Mouse (Mus musculus): ENCODE measurements at regions not wholly inside any gene's neighbourhood (a gene's known extent, or its start where the extent isn't known, plus 50 kb on each side); places are given as distances from the start of the nearest gene placed in this dataset.

DNA sequence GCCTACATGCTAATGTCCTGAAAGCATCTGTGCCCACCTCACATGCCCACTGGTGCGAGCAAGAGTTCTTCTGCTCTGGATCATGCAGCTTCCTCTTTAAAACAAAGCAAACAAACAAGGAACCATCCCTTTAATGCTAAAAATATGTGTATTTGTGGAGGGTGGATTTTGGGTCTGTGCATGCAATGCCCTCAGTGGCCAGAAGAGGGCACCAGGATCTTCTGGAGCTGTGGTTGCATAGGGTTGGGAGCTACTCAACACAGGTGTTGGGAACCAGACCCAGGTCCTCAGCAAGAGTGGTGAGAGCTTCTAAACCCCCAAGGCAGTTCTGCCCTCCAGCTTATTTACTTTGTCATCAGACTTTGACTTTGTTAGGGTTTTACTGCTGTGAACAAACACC, 201.3 kb downstream of the Matn1 start:
- Histone ChIP-seq H3K27ac (ENCODE audit: control insufficient read depth, insufficient read depth, low read depth, low read length, poor library complexity) (no peak overlapping the region), H3K4me3 (replicated peaks; ENCODE audit: control insufficient read depth, low read depth, low read length) (no peak overlapping the region), H3K4me1 (ENCODE audit: control insufficient read depth, insufficient read depth, low read length) (no peaks in the 10 kb centered on the region)
- 72% methylated on average over 1 of the region's 1 CpGs for WGBS
- TF ChIP-seq CTCF (IDR thresholded peaks at IDR 0.05; ENCODE audit: control insufficient read depth, insufficient read depth, low read length), result peak; percentile 64
- TF ChIP-seq POLR2A (IDR thresholded peaks at IDR 0.05; ENCODE audit: borderline replicate concordance, control insufficient read depth, low read depth, low read length), result no peak

- 69% methylated on average over 16 of the region's 16 CpGs for WGBS
- TF ChIP-seq POLR2A (IDR thresholded peaks at IDR 0.05; ENCODE audit: borderline replicate concordance, control insufficient read depth, low read depth, low read length), result no peak
- no peak for TF ChIP-seq CTCF (IDR thresholded peaks at IDR 0.05; ENCODE audit: control insufficient read depth, insufficient read depth, low read length)
- H3K4me1 ChIP-seq (ENCODE audit: control insufficient read depth, insufficient read depth, low read length), result no peaks in the 10 kb centered on the region
- no peak overlapping the region for H3K27ac ChIP-seq (ENCODE audit: control insufficient read depth, insufficient read depth, low read depth, low read length, poor library complexity)
- no peak overlapping the region for H3K4me3 ChIP-seq (replicated peaks; ENCODE audit: control insufficient read depth, low read depth, low read length)
Observed at GRCm38 (mm10) chr4:131148042-131148747, 204.0 kb downstream of the Matn1 start.

DNA sequence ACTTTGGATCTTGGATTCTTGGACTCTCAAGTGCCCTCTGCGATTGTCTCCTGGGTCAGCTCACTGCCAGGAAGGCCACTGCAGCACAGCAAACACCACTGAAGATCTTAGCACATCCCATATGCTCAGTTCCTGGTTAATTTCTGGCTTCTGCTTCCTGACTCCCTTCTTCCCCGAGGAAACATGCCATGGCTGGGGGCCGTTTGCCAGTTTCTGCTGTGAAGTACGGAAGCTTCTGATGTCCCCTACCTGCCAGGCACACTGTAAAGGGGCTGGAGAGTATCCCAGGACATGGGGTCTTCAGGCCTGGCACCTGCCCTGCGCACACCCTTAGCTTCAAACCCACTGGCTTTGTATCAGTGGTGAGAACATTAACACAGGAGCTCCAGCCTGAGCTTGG, 205.3 kb downstream of the Matn1 start:
- H3K4me3 ChIP-seq (replicated peaks; ENCODE audit: control insufficient read depth, low read depth, low read length), result no peak overlapping the region
- no peak overlapping the region for H3K27ac ChIP-seq (ENCODE audit: control insufficient read depth, insufficient read depth, low read depth, low read length, poor library complexity)
- 68% methylated on average over 5 of the region's 5 CpGs for WGBS
- no peaks in the 10 kb centered on the region for H3K4me1 ChIP-seq (ENCODE audit: control insufficient read depth, insufficient read depth, low read length)
- TF ChIP-seq CTCF (IDR thresholded peaks at IDR 0.05; ENCODE audit: control insufficient read depth, insufficient read depth, low read length) (no peak), POLR2A (IDR thresholded peaks at IDR 0.05; ENCODE audit: borderline replicate concordance, control insufficient read depth, low read depth, low read length) (no peak)

DNA sequence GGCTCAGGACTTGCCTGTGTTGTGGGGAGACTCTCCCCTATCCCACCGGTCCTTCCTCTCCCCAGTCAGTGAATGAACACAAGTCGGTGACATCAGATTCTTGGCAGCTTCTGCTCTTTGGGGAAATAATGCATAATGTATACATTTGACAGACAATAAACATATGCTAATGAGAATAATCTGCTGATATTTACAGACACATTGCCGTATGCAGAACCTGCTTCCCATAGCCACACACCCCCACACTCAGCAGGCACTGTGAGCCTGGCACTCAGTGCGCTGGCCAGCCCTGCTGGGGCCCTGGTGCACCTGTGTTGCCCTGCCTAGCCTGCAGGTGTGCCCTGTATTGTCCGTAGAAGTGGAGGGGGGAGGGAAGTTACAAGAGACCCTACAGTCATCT, 215.5 kb downstream of the Matn1 start:
- Histone ChIP-seq H3K4me1 (ENCODE audit: control insufficient read depth, insufficient read depth, low read length) (no peaks in the 10 kb centered on the region), H3K27ac (ENCODE audit: control insufficient read depth, insufficient read depth, low read depth, low read length, poor library complexity) (no peak overlapping the region), H3K4me3 (replicated peaks; ENCODE audit: control insufficient read depth, low read depth, low read length) (no peak overlapping the region)
- TF ChIP-seq CTCF (IDR thresholded peaks at IDR 0.05; ENCODE audit: control insufficient read depth, insufficient read depth, low read length), result no peak
- TF ChIP-seq POLR2A (IDR thresholded peaks at IDR 0.05; ENCODE audit: borderline replicate concordance, control insufficient read depth, low read depth, low read length), result no peak
- 59% methylated on average over 5 of the region's 5 CpGs for WGBS

- Histone ChIP-seq H3K4me1 (ENCODE audit: control insufficient read depth, insufficient read depth, low read length) (no peaks in the 10 kb centered on the region), H3K4me3 (replicated peaks; ENCODE audit: control insufficient read depth, low read depth, low read length) (no peak overlapping the region), H3K27ac (ENCODE audit: control insufficient read depth, insufficient read depth, low read depth, low read length, poor library complexity) (no peak overlapping the region)
- 53% methylated on average over 5 of the region's 5 CpGs for WGBS
- TF ChIP-seq POLR2A (IDR thresholded peaks at IDR 0.05; ENCODE audit: borderline replicate concordance, control insufficient read depth, low read depth, low read length) (no peak), CTCF (IDR thresholded peaks at IDR 0.05; ENCODE audit: control insufficient read depth, insufficient read depth, low read length) (no peak)
Observed at GRCm38 (mm10) chr4:131160135-131160534, 215.9 kb downstream of the Matn1 start.

DNA sequence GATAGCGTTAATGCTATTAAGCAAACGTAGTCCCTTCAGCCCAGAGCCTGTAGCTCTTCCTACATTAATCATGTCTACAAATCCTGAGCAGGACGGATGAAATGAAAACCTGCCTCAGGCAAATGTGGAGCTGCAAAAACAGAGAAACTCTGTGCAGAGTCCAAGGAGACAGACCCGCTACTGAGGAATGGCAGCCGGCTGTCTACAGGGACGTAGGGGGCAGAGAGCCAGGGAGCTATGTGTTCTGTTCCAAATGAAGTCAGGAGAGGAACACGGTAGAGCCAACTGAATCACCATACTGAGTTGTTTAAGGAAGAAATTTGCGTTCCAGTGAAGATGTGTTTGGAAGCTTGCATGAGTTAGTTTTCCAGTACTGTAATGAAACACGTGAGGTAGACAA, 217.3 kb downstream of the Matn1 start:
- WGBS, result 74% methylated on average over 9 of the region's 9 CpGs
- Histone ChIP-seq H3K27ac (ENCODE audit: control insufficient read depth, insufficient read depth, low read depth, low read length, poor library complexity) (no peak overlapping the region), H3K4me3 (replicated peaks; ENCODE audit: control insufficient read depth, low read depth, low read length) (no peak overlapping the region), H3K4me1 (ENCODE audit: control insufficient read depth, insufficient read depth, low read length) (no peaks in the 10 kb centered on the region)
- TF ChIP-seq POLR2A (IDR thresholded peaks at IDR 0.05; ENCODE audit: borderline replicate concordance, control insufficient read depth, low read depth, low read length) (no peak), CTCF (IDR thresholded peaks at IDR 0.05; ENCODE audit: control insufficient read depth, insufficient read depth, low read length) (no peak)

- no peak for TF ChIP-seq CTCF (IDR thresholded peaks at IDR 0.05; ENCODE audit: control insufficient read depth, insufficient read depth, low read length)
- no peak for TF ChIP-seq POLR2A (IDR thresholded peaks at IDR 0.05; ENCODE audit: borderline replicate concordance, control insufficient read depth, low read depth, low read length)
- no peak overlapping the region for H3K4me3 ChIP-seq (replicated peaks; ENCODE audit: control insufficient read depth, low read depth, low read length)
- H3K27ac ChIP-seq (ENCODE audit: control insufficient read depth, insufficient read depth, low read depth, low read length, poor library complexity), result no peak overlapping the region
- H3K4me1 ChIP-seq (ENCODE audit: control insufficient read depth, insufficient read depth, low read length), result no peaks in the 10 kb centered on the region
- 53% methylated on average over 7 of the region's 7 CpGs for WGBS
Observed at GRCm38 (mm10) chr4:131163782-131164315, 219.7 kb downstream of the Matn1 start.

DNA sequence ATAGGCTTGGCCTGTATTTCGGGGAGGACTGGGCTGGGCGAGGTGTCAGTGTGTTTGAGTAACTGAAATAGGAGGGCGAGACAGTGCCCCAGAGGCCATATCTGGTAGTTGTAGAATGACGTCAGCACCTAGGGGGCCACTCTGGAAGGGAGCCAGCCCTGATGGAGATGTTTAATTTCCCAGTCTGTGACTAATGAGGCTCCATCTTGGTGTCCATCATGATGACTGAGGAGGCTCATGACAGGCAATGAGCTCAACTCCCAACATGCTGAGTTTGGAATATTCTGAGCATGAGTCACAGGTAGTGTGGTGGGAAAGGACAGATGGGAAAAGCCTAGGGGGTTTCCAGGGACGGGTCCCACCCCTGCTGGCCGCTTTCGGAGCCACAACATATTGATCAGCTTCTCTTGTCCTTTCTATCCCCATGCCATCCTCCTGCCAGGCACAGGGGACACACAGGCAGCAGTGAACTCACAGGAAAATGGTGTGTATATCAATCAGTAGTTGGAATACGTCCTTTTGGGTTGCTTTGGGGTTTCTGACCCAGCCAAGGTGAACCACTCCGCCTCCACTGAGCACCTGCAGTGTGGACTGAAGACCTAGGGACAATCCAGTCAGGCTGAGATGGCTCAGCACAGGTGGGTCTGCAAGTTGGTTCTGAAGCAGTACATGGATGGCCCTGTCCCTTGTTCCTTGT, 222.5 kb downstream of the Matn1 start:
- H3K4me1 ChIP-seq (ENCODE audit: control insufficient read depth, insufficient read depth, low read length), result no peaks in the 10 kb centered on the region
- TF ChIP-seq POLR2A (IDR thresholded peaks at IDR 0.05; ENCODE audit: borderline replicate concordance, control insufficient read depth, low read depth, low read length) (no peak), CTCF (IDR thresholded peaks at IDR 0.05; ENCODE audit: control insufficient read depth, insufficient read depth, low read length) (no peak)
- no peak overlapping the region for H3K27ac ChIP-seq (ENCODE audit: control insufficient read depth, insufficient read depth, low read depth, low read length, poor library complexity)
- 68% methylated on average over 9 of the region's 9 CpGs for WGBS
- no peak overlapping the region for H3K4me3 ChIP-seq (replicated peaks; ENCODE audit: control insufficient read depth, low read depth, low read length)

All from bone marrow, adult 2 months (tissue).